Mouse (Mus musculus): ENCODE results near the gene Elk4. TPM values are rescaled to one million over a fixed set of nuclear protein-coding genes. Genes with fewer than 3 reads are reported as not detected.

The Elk4 gene
- total RNA-seq (2021), result 10 to 100 TPM; 59.2 to 59.9 TPM
- long read RNA-seq, experiment 1, partial matches to known transcripts, result 0 of 3 reads
- long read RNA-seq, experiment 1, other reads (novel, unspliced or antisense), result 3 of 3 reads
- long read RNA-seq, experiment 2, full-length matches to known transcripts, result 2 of 6 reads
- long read RNA-seq, experiment 2, partial matches to known transcripts, result 0 of 6 reads
- long read RNA-seq, experiment 2, other reads (novel, unspliced or antisense), result 4 of 6 reads

DNA sequence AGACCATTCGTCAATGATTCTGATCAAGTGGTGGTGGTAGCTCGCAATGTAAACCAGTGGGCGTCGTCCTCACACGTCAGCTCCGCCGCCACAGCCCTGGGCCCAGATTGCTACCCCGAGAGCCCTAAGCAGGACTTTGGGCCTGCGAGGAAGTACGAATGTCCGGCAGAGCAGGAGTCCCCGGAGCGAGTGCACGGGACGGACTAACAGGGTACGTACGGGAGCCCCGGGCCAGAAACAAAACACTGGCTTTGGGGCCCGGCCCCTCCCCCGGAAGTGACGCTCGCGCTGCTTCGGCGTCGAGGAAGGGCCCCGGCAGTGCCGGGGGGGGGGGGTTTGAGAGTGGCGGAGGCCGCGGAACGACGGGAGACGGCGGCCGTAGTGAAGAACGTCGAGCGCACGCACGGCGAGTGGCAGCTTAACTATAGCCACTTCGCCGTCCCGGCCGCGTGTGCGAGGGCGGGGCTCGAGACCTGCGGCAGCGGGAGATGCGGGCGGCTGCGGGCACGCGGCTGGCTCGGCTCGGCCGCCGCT is at the start of gene Elk4:
Elk4 (plus strand) TSS at position 326 of the 534 bp plus-strand sequence.
- peak; percentile 94 for DNase-seq

DNA sequence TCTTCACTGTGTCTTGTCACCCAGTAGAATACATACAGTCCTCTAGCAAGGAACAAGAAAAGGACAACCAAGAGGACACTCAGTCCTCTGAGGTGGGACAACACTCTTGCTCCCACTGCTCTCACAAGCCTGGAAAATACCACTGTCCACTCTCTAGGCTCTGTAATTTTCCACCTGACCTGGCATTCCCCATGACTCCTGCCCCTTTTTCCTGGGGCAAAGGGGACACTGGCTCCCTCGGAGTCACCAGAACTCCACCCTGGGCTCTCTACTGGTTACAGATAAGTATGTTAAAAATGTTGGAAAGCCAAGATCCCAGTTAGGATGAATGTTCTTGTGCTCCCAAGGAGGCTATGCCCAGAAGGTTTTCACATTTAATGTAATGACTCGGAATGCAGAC is 46.4 kb upstream of the Elk4 start:
- no peak for DNase-seq

DNA sequence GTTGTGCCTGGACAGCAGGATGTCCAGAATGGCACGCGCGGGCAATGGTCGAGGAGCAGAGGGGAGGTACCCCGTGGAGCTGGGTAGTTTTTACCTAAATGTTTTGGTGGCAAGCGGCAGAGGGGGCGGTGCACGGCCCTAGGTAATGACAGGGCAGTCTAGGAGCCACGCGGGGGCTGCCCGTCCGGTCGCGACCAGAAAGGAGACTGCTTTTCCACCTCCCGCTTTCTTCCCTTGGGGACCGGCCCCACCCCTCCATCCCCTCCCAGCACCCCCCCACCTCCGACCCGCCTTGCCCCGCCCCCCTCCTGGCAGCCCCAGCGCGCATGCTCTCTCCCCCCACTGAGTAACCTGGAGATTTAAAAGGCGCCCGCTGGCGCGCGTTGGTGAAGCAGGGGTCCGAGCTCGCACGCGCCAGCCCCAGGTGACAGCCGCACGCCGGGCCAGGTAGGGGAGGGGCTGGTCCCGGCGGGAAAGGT is 44.8 kb upstream of the Elk4 start, which contains the start of gene Slc45a3:
Slc45a3 (plus strand) TSS at position 362 of the 479 bp plus-strand sequence.
- DNase-seq, result no peak

DNA sequence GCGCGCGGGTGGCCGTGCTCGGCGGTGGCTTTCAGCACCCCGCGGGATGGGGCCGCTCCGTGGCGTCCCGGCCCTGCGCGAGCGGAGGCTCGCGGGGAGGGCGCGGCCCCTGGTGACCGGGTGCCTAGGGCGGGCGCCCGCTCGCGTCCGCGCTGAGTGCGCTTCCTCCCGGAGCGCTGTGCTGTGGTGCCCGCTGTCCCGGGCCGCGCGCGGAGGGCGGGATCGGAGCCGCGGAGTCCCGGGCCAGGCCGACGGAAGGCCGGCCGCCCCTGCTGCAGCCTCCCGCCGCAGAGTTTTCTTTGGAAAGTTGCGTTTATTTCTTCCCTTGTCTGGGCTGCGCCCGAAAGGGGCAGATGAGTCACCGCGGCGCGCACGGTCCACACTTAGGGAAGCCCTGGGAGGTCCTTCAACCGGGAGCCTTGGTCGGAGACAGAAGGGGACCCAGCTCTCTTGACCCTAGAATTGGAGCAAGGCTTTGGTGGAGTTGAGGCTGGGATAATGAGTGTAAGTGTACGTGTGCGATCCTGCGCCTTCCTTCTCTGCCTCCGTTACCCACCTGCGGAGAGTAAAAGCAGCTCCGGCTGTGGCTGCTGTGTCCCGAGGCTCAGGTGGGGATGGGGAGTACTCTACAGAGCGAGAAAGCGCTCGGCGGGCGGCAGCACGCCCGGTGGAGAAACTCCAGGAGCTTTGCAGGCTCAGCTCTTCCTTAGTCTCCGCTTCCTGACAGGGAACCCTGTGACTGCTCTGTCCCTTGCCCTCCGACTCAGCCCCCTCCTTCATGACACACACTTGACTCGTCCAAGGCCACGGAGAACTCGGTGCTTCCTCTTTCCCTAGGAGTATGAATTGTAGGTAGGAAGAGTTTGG is 44.1 kb upstream of the Elk4 start:
- no peak for DNase-seq

DNA sequence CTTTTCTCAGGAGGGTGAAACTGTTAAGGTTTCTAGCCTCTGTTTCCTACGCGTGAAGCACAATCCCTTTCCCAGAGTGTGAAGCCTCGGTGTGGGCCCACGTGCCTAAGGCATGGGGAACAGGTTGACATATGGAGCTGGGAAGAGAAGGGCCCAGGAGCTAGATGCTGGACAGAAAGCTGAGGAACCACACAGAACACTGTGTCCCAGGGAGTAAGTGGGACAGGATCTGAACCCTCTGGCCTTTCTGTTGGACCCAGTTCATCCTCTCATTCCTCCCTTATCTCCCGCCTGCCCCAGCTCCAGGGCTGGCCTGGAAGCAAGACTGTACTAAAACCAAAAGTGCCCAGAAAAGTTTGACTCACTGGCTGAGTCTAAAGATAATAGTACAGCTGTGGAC is 43.3 kb upstream of the Elk4 start:
- DNase-seq, result no peak

DNA sequence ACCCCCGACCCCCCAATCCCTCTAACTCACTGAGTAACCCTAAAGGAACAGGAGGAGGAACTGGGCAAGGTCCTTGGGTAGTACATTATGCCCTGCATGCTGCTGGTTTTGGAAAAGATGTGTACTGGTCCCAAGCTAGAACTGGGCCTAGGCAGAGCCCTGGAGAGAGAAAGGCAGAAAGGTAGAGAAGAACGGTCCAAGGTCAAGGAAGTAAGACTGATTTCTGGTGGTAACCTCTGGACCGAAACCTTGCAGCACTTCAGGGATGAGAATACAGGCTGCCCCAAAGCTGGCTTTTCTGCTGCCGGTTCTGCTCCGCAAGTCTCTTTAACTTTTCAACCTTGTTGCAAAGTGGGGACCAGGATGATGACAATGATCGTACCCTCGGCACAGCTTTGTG is 42.8 kb upstream of the Elk4 start:
- DNase-seq, result no peak

DNA sequence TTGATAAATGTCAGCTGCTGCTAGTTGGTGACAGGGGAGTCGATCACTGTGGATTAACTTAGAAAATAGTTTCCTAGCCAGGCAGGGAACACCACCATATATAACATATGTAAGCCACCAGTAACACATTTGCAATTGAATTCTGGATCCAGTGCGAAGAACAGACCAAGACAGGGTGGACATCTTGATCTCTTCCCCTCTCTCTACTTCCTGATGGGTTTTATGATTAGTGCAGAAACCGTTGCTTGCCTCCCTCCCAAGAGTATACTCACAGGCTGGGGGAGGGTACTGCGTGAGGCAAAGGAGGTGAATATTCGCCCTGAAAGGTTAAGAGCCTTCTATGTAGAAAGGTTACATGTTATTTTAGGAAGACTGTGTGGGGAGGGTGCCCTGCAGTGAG is 41.6 kb upstream of the Elk4 start:
- DNase-seq, result no peak

DNA sequence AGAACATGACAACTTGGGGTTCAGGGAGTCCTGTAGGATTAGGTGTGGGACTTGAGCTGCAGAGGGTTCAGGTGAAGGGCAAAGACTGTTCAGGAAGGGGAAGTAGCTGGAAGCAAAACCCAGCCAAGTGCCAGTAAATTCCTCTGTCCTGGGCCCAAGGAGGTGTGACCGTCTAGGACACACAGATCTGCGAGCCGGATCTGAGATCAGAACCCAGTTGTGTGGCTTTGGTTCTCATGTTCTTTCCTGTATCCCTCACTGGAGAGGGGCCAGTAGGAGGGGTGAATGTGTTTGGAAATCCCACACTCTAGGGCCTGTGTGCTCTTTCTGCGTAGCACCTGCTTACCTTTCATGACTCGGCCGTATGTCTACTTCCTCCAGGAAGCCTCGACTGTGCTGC is 40.1 kb upstream of the Elk4 start:
- no peak for DNase-seq

DNA sequence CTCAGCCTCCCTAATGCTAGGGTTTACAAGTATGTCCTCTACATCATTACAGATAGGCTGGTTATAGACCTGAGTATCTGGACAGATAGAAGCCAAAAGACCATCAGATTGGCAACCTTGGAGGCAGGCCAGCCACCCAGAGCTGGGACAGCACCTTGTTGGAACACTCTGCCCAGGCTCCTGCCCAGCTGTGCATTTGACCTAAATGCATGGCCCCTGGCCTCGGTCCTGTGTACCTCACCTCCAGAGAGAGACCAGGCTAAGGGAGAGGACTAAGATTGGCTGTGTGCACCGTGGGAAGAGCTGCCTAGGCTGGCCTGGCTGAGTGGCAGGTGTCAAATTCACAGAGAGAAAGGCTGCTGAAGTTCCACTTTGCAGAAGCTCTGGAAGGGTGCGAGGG is 38.9 kb upstream of the Elk4 start:
- no peak for DNase-seq

DNA sequence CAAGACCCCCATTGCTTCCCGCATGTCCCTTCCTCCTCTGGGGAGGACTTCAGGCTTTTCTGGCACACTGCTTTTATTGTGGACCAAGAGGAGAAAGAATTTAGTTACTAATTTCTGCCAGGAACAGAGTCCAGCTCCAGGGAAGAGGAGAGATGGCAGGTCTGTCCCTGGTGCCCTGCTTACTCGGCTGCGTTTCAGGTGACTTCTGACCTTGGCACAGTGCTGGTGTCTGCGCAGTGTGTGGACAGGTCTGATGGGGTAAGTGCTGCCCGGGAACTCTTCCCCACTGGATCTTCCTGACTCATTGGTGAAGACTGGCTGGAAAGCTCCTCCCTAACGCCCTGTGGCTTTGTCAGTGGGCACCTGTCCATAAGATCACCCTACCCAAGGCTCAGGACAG is 38.4 kb upstream of the Elk4 start:
- DNase-seq, result no peak

DNA sequence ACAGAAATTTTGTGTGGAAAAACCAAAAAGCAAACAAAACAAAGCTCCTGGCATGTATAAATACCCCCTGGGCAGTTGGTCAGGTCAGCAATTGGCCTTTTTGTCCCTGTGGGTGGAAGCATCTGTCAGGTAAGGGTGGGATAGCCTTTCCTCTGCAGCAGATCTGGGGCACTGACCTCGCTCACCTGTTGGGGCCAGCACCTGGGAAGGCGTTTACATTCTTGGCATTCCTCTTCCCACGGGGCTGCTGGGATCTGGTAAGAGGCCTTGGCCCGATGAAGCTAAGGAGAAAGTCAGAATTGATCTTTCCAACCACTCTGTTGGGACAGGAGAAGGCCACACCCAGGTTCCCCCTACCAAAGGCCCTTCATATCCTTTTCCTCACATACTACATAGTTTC is 37.6 kb upstream of the Elk4 start:
- DNase-seq, result no peak

DNA sequence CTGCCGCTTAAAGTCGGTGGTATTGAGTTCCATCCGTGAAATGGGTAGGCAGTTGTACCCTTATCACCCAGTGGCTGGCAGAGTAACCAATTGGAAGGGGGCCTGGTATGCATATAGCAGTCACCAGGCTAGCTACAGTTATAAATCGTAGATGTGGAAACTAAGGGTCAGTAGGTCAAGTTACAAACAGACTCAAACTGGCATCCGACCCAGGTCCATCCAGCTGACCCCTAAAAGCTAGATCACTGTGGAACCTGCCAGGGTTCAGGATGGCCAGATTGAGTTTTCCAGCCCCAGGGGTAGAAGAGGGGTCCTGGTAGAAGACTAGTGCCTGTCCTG is 37.1 kb upstream of the Elk4 start:
- DNase-seq, result no peak

DNA sequence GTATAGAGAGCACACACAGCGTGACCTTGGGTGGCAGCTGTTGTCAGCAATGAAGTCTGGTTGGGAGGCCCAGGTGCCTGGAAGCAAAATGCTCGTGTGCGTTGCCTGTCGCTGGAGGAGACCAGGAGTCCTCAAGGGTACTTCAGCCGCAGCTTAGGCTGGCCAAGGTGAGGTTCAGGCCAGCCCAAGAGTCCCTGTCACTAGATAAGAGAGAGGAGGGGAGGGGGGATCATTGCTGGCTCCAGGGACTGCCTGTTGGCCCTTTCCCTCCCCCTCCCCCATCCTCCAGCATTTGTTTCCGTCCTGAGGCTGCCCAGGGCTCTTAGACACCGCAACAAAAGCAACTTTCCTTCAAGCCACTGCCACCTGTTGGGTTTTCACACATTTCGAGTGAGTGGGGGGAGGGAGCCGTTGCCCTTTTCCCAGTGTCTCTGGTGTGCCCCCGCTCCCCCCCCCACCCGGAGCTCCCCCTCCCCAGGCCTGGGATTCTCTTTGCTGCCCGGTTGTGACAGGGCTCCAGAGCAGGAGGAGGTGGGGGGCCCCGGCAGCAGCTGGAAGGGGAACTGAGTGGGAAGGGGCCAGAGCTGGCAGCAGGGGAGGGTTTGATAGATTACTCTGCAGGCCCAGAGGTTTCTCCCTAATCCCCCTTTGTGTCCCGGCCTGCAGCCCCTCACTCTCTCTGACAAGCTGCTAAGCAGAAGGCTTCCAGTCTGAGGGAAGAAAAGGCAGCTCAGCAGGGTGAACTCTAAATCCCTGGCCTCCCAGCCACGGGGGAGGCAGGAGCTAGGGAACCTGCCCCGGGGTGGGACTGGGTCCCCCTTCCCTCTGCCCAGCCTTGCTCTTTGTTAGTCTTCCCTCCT is 36.5 kb upstream of the Elk4 start:
- no peak for DNase-seq

DNA sequence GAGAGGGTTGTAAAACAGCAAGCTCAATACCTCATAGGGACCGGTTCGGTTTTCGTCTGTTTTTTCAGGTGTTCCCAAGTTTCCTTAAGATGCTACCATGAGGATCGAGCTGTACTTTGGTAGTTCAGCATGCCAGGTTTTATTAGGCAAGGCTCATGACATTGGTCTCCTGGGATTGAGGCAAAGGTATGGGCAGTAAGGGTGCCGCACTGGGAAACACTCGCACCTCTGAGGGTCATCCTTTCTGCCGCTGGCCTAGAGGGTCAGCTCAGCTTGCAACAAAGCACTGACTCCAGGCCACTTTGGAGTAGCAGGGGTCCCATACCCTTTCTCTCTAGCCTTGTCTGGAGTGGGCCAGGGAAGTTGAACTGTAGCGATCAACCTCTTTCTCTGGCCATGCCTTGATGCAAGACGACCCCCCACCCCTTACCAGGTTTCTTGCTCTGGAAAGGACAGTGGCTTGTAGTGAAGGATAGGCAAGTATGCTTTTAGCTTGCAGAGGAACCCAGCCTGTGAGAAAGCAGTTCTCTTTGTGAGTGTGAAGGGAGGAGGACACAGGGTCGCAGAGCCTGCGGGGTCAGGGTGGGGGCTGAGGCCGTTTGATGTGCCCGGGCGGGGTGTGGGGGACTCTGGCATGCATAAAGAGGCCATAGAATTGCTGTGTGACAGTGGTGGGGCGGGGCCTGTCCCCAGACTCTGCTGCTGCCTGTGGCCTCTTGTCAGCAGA is 35.5 kb upstream of the Elk4 start:
- no peak for DNase-seq

DNA sequence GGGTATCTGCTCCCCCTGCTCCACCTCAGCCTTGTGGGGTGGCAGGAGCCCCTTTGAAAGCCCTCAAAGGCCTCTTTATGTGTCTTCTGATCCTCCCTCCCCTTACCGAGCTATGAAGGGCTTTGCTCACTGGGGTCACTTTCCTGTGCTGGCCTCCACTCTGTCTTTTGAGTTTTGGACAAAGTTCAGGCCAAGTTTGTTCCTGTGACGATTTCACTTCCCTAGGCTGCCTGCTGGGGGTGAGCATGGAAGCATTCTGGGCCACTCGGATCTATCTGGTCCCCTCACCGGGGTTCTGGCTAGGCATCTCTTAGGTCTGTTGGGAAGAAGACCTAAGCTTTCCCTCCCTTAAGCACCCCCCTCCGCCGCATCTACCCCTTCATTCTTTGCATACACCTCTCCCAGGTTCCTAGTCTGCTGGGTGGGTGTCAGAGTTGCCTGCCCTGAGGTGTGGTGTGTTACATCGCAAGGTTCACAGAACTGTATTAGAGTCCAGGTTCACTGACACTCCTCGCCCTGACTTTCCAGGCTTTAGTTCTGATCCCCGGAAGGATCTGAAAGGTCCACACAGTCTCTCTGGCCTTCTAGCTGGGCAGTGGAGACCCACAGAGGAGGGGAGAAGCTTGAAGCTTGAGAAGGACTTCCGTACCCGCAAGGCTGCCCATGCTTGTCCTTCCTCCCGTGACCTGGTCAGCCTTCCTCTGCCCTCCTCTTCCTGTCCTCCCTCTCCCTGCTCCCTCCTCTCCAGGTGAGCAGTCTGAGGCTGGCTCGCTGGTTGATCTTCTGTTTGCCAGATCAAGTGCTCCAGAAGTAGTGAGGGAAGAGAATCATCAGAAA is 34.7 kb upstream of the Elk4 start:
- DNase-seq, result no peak

DNA sequence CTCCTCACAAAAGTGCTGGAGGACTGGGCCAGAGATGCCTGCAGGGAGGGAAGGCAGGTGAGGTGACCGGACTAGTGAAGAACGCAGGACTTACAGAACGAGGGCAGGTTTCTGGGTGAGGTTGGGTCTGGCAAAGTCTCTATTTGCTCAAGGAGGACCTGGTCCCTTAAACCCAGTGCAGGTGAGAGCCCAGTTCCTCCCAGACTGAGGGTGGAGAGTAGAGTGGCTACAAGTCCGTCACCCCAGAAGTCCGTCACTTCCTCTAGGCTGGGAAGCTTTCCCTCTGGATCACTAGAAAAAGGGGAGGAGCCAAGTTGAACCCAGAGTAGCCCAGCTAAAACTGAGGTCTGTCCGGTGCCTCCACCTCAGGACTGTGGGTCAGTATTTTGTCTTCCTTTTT is 33.4 kb upstream of the Elk4 start:
- no peak for DNase-seq

DNA sequence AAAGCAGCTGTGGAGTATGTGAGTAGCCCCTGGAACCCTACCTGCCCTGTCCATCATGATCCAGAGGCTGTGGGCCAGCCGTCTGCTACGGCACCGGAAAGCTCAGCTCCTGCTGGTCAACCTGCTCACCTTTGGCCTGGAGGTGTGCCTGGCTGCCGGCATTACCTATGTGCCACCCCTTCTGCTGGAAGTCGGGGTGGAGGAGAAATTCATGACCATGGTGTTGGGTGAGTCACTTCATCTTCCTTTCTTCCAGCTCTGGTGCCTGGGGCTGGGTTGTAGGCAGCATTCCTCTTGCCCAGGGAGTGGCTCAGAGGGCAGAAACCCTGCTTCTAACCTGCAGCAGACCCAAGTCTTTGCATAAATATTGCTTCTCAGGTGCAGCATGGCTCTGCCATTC is 30.5 kb upstream of the Elk4 start:
- DNase-seq, result no peak

DNA sequence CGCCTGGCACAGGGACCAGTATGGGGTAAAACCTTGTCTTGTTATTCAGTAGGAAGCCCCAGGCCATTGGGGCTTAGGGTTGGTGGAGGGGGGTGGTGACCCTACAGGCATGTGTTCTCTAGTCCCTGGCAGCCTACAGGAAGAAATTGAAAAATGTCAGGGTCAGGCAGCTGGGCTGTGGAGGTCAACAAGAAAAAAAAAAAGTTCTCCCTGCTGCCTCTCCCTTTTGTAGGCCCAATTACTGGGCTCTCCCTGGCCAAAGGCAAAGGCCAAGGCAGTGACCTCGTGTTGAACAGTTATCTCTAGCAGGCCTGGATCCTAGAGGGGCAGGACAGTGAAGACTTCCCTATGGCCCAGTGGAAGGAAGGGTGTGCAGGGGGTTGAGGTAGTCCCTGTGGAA is 26.9 kb upstream of the Elk4 start:
- DNase-seq, result no peak

DNA sequence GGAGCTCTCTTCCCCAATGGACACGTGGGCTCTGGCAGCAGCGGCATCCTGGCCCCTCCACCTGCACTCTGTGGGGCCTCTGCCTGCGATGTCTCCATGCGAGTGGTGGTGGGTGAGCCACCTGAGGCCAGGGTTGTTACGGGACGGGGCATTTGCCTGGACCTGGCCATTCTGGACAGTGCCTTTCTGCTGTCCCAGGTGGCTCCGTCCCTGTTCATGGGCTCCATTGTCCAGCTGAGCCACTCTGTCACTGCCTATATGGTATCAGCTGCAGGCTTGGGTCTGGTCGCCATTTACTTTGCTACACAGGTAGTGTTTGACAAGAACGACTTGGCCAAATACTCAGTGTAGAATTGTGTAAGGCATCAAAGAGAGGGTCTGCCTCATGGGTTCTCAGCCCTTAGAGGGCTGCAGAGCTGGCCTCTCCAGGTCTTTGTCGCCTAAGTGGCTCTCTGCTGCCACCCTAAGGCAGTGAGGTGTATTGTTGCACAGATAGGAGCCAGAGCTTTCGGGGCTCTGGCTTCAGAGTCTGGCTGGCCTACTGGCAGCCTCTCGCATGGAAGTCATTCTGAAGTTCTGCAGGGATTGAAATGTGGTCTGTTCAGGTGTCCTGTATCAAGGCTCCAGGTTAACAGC is 25.9 kb upstream of the Elk4 start:
- DNase-seq, result peak; percentile 46

DNA sequence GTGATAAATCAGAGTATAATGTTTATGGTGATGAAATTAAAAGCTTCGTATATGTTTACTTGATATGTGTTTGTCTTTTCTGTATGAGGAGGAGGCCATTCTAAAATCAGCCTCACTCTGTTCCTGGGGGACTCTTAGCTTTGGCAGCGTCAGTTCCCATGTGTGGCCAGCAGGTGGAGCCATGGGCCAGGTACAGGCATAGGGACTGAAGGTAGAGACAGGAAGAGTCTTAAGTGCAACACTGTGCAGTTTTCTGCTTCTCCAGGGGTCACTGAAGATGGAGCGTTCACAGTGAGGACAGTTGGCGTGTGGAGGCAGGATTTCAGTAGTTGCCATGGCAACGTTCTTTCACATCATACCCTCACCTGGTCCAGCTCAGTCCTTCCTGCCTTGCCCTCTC is 24.5 kb upstream of the Elk4 start:
- peak; percentile 49 for DNase-seq
